Mouse (Mus musculus): ENCODE results near the gene Styxl1.

The Styxl1 gene

DNA sequence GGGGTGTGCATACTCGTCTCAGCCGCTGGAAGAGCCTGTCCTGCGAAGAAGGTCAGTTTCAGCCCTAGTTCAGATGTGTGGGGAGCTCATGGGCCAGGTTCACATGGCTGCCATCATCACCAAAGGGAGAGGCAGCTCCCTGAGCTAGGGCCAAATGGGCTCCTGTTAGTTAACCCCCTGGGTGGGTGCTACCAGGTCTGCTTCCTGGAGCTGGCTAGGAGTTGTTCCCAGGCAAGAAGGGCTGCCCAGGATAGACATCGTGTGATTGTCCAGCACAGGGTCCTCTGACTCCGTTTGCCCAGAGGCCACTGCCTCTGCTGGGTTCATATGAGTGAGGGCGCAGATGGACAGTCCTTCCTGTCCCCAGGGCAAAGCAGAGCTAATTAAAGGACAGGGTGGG lies 52.2 kb downstream of the Styxl1 start:
- DNase-seq (ENCODE audit: low spot score) = no peak

DNA sequence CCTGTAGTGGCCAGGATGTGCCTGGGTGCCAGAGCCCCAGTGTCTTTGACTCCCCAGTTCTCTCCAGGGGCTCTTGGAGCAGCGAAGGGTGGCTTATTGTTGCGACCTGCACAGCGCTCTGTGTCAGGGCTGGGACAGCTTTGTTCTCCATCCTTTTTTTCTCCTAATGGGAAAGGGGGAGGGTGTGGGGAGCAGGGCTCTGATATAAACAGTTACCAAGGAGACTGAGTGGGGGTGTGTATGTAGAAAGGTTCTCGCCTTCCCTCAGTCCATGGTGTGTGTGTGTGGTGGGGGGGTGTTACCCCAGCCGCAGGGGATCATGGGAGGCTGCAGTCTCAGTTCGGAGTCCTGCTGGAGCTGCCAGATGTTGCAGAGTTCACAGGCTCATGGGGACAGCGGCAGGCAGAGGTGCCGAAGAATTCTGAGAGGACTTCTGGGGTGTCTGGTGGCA lies 52.8 kb downstream of the Styxl1 start:
- DNase-seq (ENCODE audit: low spot score) = no peak

DNA sequence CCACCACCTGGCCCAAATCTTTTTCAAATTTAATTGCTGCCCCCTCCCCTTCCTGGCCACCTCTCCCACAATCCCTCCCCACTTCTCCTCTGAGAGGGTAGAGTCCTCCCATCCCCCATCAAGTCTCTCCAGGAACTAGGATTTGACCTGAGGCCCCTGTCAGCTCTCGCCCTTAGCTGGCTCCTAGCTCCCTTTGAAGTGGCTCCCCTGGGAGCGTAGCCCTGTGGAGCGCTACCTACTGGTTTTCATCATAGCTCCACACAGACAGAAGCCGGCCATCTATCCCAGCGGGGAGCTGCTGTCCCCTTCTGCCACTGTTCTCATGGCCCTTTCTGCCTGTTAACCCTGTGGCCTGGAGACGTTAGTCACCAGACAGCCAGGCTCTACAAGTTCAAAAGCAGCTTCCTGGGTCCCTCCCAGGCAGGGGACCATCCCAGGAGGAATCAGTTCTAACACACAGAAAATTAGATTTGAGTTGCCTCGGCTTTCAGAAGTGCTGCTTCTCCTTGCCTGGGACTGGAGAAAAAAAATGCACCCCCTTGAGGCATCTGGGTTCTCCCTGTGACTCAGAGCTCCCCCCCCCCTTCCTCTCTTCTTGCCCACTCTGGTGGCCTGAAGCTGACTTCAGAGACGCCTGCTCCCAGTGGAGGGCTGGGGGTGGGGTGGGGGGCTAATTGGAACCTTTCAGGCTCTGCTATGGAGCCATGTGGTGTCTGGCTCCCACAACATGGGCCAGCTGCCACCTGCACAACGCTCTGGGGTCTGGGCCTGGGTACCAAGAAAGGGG lies 53.5 kb downstream of the Styxl1 start:
- DNase-seq (ENCODE audit: low spot score) = no peak

DNA sequence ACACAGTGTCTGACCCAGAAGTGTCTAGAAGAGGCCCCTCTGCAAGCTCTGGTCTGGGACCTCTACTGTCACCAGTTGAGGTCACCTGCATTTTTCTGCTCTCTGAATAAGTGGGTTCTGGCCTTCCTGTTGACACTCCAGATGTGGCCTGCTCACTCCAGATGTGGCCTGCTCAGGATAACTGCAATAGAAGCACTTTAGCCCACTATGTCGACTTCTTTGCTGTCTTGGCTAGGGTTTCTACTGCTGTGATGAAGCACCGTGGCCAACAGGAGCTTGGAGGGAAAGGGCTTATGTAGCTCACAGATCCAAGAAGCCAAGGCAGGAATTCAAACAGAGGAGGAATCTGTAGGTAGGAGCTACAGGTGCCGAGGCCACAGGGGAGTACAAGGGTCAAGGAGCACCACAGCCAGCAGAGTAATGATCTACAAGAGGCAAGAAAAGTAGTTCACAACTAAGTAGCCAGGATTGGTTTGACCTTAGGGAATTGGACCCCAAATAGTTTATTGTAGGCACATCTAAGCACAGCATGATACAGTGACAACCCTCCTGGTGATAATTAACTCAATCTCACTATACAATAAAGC lies 54.9 kb downstream of the Styxl1 start:
- DNase-seq (ENCODE audit: low spot score) = no peak

DNA sequence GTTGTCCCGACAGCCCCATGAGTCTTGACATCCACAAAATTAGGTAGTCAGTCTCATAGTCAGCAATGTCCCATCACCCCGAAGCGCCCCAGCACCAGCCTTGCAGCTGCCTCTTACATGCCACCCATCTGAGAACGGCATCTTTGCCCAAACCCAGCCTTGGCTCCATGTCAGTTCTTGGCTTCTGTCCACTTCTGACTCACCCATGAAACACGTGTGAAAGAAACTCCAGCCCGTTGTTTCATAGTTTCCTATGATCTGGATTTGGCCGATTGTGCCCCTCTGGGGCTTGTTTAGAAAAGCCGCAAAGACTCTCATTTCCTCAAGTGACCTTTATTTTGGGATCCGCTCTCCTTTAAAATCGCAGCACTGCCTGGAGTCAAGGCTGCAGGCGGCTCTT lies 56.1 kb downstream of the Styxl1 start:
- no peak for DNase-seq (ENCODE audit: low spot score)

DNA sequence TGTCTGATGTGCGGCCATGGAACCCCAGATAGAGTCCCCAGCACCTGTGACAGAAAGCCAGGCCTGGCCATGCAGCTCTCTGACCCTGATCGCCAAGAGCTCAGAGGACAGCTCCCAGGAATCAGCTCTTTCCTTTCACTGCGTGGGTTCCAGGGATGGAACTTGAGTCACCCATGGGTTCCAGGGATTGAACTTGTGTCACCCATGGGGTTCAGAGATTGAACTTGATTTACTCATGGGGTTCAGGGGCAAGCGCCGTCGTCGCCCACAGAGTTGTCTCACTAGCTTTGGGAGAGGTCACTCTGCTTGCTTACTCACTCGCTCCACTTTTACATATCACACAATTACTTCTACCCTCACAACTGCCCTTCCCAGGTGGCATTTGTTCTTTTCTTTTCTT lies 57.1 kb downstream of the Styxl1 start:
- no peak for DNase-seq (ENCODE audit: low spot score)

DNA sequence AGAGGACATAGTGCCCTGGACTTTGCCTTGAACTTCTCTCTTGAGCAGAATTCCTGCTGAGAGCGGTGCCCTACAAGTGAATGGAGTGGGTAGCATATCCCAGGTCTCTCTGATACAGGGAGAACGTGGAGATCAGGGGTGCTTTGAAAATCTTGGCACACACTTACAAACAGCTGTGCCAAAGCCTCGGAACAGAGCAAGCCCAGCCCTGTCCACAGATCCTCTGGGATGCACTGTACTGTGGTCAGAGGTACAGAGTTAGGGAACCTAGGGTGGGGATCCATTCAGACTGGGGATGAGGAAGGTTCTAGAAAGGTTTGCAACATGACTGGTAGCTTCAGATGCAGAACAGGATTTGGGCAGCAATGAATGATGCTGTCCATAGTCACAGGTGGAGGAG lies 58.1 kb downstream of the Styxl1 start:
- no peak for DNase-seq (ENCODE audit: low spot score)

DNA sequence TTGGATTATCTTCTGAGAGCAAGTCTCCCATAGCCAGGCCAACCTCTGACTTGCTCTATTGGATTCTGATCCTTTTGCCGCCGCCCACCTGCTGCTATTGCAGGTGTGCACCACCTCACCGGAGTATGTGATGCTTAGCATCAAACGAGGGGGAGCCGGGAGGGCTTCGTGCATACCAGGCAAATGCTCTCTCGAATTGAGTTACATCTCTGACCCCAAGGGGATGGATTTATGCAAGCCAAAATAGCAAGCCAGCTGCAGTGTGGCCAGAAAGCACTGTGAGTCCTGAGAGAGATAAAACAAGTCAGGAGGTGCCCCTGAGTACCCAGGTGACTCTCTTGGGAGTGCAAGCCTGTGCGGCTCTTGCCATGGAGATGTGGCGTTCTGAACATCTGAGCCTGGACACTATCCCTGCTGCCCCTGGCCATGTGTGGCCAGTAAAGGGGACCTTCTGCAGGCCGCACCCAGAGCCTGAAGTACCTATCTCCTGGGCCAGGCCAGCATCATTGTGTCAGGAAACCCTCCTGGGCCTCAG lies 58.5 kb downstream of the Styxl1 start:
- DNase-seq (ENCODE audit: low spot score) = no peak

DNA sequence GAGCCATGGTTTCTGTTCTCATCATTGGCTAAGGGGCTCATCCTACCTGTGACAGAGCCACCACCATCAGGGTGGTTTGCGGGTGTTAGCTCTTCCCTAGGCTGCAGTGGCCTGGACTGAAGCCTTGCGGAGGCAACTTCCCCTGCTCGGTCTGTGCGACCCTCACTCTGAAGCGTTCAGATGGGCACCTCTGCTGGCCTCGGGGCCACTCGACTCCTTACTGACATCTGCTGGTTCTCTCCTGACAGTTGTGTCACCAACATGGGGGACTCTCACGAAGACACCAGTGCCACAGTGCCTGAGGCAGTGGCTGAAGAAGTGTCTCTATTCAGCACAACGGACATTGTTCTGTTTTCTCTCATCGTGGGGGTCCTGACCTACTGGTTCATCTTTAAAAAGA lies 62.6 kb downstream of the Styxl1 start:
- no peak for DNase-seq (ENCODE audit: low spot score)

DNA sequence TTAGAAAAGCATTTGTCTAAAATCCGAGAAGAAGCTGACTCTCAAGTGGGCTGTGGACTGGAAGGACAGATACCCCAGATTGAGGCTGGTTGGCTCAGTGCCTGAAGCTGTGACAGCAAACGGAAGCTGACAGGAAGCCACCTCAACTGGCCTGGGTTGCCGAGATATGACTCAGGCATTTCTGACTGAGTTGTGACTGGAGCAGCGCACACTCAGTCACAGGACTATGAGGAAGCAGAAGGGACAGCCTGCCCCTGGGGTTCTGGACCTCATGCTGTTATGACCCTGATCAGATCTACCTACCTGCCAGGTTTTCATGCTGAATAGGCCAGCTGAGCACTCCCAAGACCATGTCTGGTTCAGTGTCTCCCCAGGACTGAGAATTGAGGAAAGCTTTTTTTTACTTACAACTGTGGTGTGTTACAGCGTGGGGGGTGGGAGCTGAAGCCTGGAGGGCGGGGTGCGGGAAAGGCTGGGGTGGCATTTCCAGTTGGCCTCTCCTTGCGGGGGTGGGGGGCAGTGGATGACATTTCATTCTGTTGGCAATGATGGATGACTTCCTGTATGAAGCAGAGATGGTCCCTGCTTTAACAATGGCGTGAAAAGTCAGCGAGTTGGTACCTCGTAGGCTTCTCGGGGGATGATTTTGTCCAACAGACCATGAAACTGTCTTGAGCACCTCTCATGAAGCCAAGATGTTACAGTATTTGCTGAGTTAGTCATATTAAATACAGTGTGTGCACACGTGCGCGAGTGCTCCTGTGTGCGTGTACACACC lies 64.6 kb downstream of the Styxl1 start:
- DNase-seq (ENCODE audit: low spot score) = no peak

DNA sequence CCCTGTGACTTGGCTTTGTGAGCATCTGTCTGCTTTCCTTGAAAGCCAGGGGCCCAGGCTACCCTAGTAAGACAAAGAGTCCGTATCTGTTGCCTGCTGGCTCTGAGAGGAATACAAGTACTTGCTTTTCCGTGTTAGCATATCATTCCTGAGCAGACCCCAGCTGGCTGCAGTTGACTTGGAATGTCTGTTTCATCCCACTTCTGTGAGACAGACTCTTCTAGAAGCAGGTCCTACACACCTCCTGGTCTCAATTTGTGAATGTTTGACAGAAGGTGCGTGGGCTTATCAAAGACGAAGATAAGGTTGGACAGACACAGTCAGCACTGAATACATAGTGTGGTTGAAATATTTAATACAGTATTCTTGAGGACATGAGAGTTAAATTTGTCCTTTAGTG lies 65.4 kb downstream of the Styxl1 start:
- no peak for DNase-seq (ENCODE audit: low spot score)

DNA sequence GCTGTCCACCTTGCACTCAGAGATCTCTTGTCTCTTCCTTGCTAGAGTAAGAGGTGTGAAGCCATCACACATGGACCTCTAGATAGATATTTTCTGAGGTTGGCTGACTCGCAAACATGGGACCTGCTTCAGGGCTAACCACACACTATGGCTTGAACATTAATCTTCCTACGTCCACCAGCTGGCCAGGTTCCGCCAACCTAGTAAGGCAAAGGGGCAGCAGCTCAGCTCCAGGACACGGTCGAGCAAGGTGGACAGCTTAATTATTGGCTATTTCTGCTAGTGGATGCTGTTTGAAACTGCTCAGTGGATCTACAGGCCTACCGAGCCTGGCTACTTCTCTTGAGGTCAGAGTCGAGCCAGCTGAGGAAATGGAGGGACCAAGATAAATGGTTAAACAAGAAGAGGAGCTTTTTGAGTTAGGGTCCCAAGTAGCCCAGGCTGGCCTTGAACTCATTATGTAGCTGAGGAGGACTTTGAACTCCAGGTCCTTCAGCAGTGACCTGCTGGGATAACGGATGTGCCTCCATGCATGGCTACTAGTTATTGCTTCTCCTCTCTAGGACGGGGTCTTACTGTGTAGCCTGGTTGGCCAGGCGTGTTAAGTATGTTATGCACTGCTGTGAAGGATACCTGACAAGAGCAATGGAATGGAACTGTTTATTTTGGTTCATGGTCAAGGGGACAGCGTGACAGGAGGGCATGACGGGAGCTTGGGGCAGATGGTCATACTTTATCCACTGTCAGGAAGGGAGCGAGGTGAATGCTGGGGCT lies 66.4 kb downstream of the Styxl1 start:
- no peak for DNase-seq (ENCODE audit: low spot score)

DNA sequence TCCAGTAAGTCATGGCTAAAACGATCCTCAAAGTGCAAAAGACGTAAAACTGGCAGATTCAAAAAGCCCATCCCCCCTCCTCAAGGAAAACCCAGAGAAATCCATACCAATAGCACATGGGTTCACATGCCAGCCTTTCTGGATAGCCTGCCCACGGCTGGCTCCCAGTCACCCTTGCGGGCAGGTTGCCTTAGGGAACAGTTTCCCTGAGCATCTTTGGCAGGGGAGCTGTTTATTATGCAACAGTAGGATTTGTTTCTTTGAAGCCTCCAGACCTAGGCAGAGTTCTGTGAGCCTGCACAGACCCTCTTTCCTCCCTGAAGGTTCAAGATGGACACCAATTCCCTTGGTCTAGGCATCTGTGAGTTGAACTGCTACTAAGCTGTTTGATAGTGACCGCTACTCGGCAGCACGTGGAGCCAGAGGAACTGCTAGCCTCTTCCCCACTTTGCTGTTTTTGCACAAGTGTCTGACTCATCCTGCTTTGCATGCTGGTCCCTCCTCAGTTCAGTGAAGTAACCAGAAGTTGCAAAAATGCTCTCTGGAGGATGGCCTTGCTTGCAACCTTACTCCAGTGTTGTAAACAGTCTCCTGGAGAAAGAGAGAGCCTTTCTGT lies 67.5 kb downstream of the Styxl1 start:
- DNase-seq (ENCODE audit: low spot score) = no peak

DNA sequence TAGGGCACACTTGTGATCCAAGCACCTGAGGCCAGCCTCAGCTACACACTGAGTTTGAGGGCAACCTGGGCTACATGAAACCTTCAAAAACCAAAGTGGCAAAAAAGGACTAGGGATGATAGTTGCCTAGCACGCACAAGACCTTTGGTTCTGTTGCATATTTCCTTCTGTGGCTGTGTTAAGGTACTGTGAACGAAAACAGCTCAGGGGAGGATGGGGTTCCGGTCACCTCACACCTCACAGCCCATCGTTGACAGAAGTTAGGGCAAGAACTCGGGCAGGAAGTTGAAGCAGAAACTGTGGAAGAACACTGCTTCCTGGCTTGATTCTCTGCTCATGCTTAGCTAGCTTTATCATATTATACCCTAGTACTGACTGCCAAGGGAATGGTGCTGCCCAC lies 68.5 kb downstream of the Styxl1 start:
- DNase-seq (ENCODE audit: low spot score) = no peak

DNA sequence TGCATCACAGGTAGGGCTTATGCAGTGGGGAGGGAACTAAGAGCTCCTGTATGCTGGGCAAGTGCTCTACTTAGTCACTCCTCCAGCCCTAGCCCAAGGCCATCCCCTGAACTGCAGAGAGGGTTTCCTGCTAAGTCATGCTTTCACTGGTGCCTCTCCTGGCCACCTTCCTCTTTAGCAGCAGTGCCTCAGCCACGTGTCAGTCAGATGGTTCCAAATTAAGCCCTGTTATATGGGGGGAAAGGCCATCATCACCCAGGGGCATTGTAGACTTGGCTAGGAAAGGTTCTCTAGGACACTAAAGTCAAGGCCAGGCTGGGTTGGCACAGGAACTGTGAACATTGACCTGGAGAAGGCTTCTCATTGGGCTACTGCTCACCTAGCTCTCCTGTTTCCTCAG lies 70.3 kb downstream of the Styxl1 start:
- no peak for DNase-seq (ENCODE audit: low spot score)

DNA sequence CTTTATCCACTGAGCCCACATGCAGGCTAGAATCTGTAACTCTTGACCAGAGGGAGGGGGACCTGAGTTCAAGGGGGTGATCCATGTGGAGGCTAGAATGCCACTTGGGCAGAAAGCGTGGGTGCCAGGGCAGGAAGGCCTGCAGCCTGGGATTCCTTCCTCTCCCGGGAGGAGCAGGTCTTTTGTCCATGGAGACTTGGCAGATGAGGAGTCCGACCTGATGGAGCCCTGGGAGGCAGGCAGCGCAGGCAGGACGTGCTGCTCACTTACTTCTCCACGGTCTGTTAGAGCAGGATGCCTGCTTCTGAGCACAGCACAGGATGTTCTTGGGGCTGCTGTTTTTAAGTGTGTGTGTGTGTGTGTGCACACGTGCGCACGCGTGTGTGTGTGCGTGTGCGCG lies 71.1 kb downstream of the Styxl1 start:
- DNase-seq (ENCODE audit: low spot score) = no peak

DNA sequence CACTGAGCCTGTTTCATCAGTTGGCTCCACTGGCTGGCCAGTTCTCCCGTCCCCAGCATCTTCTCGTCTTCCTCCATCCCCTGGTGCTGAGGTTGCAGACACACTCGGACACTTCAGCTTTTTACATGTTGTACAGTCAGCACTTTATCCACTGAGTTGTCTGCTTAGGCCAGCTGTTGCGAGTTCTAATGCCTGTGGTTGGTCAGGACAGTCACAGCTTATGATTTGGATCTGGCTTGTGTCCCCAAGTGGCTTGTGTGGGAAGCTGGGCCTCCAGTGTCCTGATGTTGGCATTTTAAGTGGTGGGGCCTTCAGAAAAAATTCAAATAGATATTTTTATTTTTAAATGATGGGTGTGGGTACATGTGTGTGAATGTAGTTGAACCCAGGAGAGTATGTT lies 72.8 kb downstream of the Styxl1 start:
- no peak for DNase-seq (ENCODE audit: low spot score)

DNA sequence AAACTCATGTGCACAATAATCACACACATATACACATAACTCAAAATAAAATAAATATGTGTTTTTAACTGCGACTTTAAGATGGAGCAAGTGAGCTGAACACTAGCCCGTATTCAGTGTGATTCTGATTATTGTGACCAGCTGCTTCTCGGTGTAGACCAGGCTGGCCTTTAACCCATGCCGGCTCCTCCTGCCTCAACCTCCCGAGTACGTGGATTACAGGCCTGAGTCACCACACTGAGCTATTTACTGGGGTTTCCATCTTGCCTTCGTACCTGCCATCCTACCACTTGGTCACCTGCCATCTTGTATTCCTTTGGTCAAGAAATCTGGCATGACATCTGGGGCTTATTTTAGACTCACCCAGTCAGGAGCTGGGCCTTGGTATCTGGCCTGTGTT lies 74.8 kb downstream of the Styxl1 start:
- no peak for DNase-seq (ENCODE audit: low spot score)

DNA sequence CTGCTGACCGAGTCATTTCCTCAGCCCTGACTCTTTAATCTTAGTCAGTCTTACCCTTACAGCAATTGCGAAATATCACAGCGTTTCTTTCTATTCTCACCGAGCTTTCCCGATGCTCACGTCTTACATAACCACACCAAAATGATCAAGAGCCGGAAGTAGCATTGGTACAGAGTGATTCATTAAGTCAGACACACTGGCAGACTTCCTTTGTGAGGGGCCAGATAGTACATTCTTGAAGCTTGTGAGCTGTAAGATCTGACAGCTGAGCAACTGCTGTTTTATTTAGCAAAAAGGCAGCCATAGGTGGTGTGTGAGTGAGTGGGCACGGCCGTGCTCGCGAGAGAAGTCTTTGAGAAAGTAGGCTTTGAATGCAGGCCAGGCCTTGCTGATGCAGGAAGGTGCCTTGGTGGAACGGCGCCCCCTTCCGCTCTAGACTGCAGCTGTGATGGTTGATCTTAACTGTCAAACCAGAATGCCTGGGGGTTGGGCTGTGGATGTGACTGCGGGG lies 75.4 kb downstream of the Styxl1 start:
- DNase-seq (ENCODE audit: low spot score) = no peak

DNA sequence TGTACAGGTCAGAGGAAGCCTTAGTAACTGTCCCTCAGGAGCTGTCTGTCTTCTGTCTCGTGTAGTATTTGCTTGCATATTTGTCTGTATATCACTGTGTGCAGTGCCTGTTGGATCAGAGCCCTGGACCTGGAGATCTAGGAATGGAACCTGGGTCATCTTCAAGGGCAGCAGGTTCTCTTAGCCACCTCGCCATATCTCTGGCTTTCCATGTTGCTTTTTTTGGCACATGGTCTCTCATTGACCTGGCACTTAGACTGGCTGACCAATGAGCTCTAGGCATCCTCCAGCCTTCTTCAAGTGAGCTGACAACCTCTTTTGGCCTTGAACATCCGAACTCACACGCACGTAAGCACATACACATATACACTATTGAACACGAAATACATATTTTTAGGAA lies 76.0 kb downstream of the Styxl1 start:
- DNase-seq (ENCODE audit: low spot score) = no peak

DNA sequence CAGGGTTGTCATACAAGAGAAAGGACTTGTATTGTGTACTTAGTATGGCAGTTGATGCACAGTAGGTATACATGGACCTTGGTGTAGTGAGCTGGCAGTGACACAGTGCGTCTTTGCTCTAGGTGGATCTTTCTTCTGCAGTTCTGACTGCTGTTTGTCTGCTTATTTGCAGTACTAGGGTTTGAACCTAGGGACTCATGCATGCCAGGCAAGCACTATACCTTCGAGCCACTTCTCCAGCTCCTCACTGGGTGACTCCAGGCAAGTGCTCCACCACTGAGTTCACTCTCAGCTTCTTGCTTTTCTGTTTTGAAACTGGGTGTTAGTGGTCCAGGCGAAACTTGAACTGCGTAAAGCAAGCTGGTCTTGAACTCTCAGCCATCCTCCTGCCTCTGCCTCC lies 76.6 kb downstream of the Styxl1 start:
- no peak for DNase-seq (ENCODE audit: low spot score)

DNA sequence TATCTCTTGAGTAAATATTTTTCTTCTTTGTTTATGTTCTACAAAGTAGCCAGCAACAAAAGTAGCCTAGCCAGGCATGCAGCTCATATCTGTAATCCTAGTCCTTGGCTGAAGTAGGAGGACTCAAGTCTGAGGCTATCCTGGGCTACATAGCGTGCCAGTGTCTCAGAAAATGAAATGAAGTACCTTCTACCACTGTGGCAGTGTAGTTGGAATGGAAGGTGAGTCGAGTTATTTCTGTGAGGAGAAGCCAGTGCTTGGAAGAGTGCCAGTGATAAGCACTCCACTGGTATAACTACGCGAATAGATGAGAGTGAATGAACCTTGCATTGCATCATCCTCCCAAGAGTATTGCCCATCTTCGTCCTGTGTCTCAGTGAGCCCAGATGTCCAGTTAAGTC lies 80.5 kb downstream of the Styxl1 start:
- no peak for DNase-seq (ENCODE audit: low spot score)
